Mouse (Mus musculus) thymus, adult 2 months (tissue): ENCODE measurements around the gene Ell2. TPM values are rescaled to one million over a fixed set of nuclear protein-coding genes. Genes with fewer than 3 reads are reported as not detected.

Source experiments
- DNase-seq: peaks from one replicate; pipeline ENCODE4 v3.0.0; 2021
- H3K27ac ChIP-seq: fragments of 200-500 bp; 2 replicates; pipeline ENCODE4 v1.5.1; 2012; ENCODE audit warnings: low read length, control low read depth; ENCODE audit not compliant: control insufficient read depth, insufficient read depth
- H3K27me3 ChIP-seq: fragments of 200-500 bp; 2 replicates; pipeline ENCODE4 v1.6.1; 2012; ENCODE audit warnings: mild to moderate bottlenecking, low read length, moderate library complexity, mixed read lengths; ENCODE audit not compliant: control insufficient read depth, insufficient read depth
- H3K36me3 ChIP-seq: fragments of 200-500 bp; 2 replicates; pipeline ENCODE4 v1.6.1; 2012; ENCODE audit warnings: mild to moderate bottlenecking, low read length, moderate library complexity; ENCODE audit not compliant: control insufficient read depth, insufficient read depth
- H3K4me1 ChIP-seq: fragments of 200-500 bp; replicated peaks from 2 replicates; pipeline ENCODE4 v1.6.1; 2012; ENCODE audit warnings: low read length; ENCODE audit not compliant: control insufficient read depth, insufficient read depth
- H3K4me3 ChIP-seq: fragments of 200-500 bp; 2 replicates; pipeline ENCODE4 v1.5.1; 2012; ENCODE audit warnings: mild to moderate bottlenecking, low read length, control low read depth, moderate library complexity; ENCODE audit not compliant: control insufficient read depth, insufficient read depth
- CTCF ChIP-seq: fragments of 200-500 bp; IDR thresholded peaks from 2 replicates; pipeline ENCODE4 v1.5.1; 2012; ENCODE audit warnings: mild to moderate bottlenecking, control low read depth, low read length, moderate library complexity, borderline replicate concordance; ENCODE audit not compliant: control insufficient read depth, poor library complexity, insufficient read depth; ENCODE audit errors: extremely low read depth
- POLR2A ChIP-seq: fragments of 200-500 bp; IDR thresholded peaks from 2 replicates; pipeline ENCODE4 v1.6.1; 2012; ENCODE audit warnings: mild to moderate bottlenecking, low read length, control low read depth, moderate library complexity; ENCODE audit not compliant: control insufficient read depth, poor library complexity, insufficient read depth; ENCODE audit errors: extremely low read depth
- WGBS: fragments of 180-500 bp; shearing (Covaris S2); methylation state at CpG from one replicate; pipeline ENCODE4 v1.1.7; 2018; 5-methylcytosine and 5-hydroxymethylcytosine counted together
- polyA plus RNA-seq: library from polyadenylated mRNA; depleted of rRNA; stranded (reverse); fragments of >200 nt; gene quantifications from 2 replicates; pipeline ENCODE4 v1.2.3, GENCODE M21; 2012

Gene Ell2
- polyA plus RNA-seq, 1 experiment, result 2.2 TPM

DNA sequence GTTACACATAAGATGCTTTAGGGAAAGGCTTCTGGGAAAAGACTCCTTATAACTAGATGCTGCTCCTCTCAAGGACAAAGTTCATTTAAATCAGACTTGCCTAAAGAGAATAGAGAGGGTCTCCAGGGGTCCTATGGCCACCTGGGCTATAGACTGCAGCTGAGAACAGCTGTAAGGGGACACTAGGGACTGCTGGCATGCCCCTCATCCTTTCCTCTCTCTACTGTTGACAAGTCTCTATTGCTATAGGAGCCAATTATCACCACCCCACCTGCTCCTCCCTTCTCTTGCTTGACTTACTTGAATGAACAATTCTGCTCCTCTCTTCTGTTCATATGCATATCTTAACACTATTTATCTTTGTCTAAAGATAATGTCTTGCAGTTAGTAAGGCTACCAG is 69.4 kb downstream of the Ell2 start:
- Histone ChIP-seq H3K4me1 (no peaks in the 10 kb centered on the region), H3K4me3 (no peak overlapping the region), H3K36me3 (no peaks in the 10 kb centered on the region), H3K27ac (no peak overlapping the region), H3K27me3 (no peaks in the 10 kb centered on the region)
- no peak for DNase-seq
- TF ChIP-seq POLR2A (no peak), CTCF (no peak)

DNA sequence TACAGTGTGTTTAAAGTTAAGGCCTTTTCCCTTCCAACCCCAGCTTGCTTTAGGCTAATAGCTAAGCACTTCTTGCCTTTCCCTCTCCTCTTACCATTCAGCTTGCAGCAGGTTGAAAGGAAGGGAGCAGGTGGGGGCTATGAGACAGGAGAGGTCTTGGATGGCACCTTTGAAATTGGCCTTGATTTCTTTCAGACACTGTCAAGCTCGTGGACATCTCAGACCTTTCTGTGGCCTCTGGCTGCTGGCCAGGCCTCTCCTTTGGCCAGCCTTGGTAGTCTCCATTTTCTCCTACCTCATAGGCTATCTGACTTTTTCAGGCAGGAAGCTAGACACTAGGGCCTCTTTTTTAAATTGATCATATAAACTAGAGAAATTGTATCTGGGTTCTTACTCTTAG is 70.1 kb downstream of the Ell2 start:
- no peak for DNase-seq
- no peak overlapping the region for H3K27ac ChIP-seq
- H3K27me3 ChIP-seq, result no peaks in the 10 kb centered on the region
- no peaks in the 10 kb centered on the region for H3K36me3 ChIP-seq
- H3K4me3 ChIP-seq, result no peak overlapping the region
- no peaks in the 10 kb centered on the region for H3K4me1 ChIP-seq
- no peak for TF ChIP-seq POLR2A
- no peak for TF ChIP-seq CTCF
- 69% methylated on average over 1 of the region's 1 CpGs for WGBS

DNA sequence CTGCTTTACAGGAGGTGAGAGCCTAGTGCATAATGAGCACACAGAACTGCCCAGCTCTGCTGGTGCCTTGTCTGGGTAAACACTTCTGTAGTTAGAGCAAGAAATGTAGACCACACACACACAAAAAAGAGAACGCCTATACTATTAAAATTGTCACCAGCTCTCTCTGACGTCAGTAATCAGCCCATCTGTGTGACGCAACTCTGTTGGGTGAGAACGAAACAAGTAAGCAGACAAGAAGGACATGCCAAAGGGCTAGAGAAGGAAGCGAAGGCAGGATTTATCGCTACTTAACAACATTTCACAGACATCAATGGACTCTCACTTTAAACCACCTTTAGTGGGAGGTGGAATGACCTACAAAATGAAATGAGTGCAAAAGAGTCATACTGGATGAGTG is 71.6 kb downstream of the Ell2 start:
- no peaks in the 10 kb centered on the region for H3K4me1 ChIP-seq
- no peak overlapping the region for H3K4me3 ChIP-seq
- no peaks in the 10 kb centered on the region for H3K36me3 ChIP-seq
- TF ChIP-seq CTCF (no peak), POLR2A (no peak)
- WGBS, result 93% methylated on average over 6 of the region's 6 CpGs
- H3K27ac ChIP-seq, result no peak overlapping the region
- DNase-seq, result no peak
- H3K27me3 ChIP-seq, result no peaks in the 10 kb centered on the region

DNA sequence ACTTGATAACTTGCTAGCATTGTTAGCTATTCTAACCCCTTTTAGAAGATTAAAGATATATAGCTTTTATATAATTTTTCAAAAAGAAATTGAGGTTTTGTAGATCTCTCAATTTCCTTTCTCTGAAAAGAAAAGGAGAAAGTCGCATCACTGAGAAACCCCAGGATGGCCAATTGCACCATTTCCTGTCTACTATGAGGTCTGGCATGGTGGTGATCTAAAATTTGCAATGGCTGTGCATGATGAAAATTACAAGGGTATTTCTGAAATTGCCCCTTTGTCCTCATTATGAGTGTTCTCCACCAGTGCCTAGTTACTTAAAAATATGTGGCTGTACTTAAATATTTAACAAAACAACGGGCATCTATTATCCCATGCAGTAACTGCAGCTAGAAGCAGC is 72.6 kb downstream of the Ell2 start:
- Histone ChIP-seq H3K4me3 (no peak overlapping the region), H3K27me3 (no peaks in the 10 kb centered on the region), H3K27ac (no peak overlapping the region), H3K36me3 (no peaks in the 10 kb centered on the region), H3K4me1 (no peaks in the 10 kb centered on the region)
- no peak for TF ChIP-seq POLR2A
- no peak for TF ChIP-seq CTCF
- DNase-seq, result no peak
- 84% methylated on average over 2 of the region's 2 CpGs for WGBS

DNA sequence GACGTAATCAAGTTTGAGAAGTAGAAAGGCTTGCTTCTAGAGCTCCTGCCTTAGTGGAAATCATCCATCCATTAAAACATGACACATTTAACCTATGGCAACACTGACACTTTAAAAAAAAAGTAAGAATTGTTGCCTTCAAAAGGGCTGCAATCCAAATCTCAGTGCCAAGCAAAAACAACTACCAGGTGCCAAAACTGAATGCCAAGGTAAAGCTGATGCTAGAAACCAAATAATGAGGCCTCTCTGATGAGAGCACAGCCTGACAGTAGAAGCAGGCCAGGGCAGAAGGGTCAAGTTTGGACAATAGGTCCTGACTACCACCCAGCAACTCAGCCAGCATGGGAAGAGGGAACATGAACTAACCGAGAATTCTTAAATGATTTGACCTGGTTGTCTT is 73.5 kb downstream of the Ell2 start:
- no peak for DNase-seq
- Histone ChIP-seq H3K27ac (no peak overlapping the region), H3K36me3 (no peaks in the 10 kb centered on the region), H3K4me1 (no peaks in the 10 kb centered on the region), H3K4me3 (no peak overlapping the region), H3K27me3 (no peaks in the 10 kb centered on the region)
- 93% methylated on average over 2 of the region's 2 CpGs for whole genome bisulfite sequencing
- no peak for TF ChIP-seq CTCF
- no peak for TF ChIP-seq POLR2A

DNA sequence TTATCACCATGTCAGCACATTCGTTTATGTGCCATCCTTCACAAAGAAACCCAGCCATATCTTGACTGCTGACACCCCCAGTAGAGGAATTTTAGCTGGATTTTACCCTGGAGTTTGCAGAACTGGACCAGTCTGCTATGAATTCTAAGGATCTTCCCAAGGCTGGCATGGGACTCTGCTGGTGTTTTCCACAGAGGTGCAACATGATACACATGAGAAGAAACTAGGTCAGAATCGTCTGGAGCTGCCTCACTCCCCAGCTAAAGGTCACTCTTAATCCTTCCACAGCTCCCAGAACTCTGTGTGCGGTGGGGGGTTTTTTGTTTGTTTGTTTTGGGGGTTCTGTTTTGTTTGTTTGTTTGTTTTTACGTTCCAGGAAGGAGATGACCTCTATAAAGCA is 79.2 kb downstream of the Ell2 start:
- Histone ChIP-seq H3K4me1 (no peaks in the 10 kb centered on the region), H3K27me3 (no peaks in the 10 kb centered on the region), H3K36me3 (no peaks in the 10 kb centered on the region), H3K27ac (no peak overlapping the region), H3K4me3 (no peak overlapping the region)
- 91% methylated on average over 4 of the region's 4 CpGs for WGBS
- no peak for TF ChIP-seq CTCF
- no peak for DNase-seq

DNA sequence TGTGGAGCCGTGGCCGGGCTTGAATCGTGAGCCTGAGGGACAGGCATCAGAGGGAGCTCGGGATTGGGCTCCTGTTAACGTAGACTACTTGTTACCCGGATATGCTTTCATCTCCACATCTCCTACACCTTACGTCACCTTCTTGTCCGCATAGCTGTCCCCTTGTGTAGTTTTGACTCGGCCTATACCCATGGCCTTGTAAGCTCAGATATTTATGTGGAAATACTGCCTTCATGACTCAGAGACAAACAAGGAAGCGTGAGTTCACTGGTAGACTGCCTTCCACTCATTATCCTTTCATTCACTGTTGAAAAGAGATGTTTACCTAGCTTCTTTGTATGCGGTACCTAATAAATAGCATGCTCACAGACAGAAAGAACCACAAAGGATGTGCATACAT is 79.7 kb downstream of the Ell2 start:
- Histone ChIP-seq H3K4me3 (no peak overlapping the region), H3K27me3 (no peaks in the 10 kb centered on the region), H3K4me1 (no peaks in the 10 kb centered on the region), H3K27ac (no peak overlapping the region), H3K36me3 (no peaks in the 10 kb centered on the region)
- TF ChIP-seq POLR2A, result no peak
- TF ChIP-seq CTCF, result no peak
- WGBS, result 96% methylated on average over 11 of the region's 11 CpGs
- no peak for DNase-seq
